Mouse (Mus musculus) hindbrain, embryonic 16.5 days (tissue): ENCODE results near the gene Gm9972. TPM values are rescaled to one million over a fixed set of nuclear protein-coding genes. Genes with fewer than 3 reads are reported as not detected.

Experiments
- ATAC-seq: fragments of 200-750 bp; cut with Nextera tagmentation; 2 replicates; pipeline ENCODE4 v1.8.0; 2017; ENCODE audit warnings: moderate TSS enrichment, moderate library complexity
- H3K27ac ChIP-seq: fragments of 300-500 bp; sonication (generic); 2 replicates; pipeline ENCODE4 v1.5.1; 2014; ENCODE audit warnings: low read depth, mild to moderate bottlenecking, control low read depth, low read length, moderate library complexity
- H3K27me3 ChIP-seq: fragments of 300-500 bp; sonication (generic); replicated peaks from 2 replicates; pipeline ENCODE4 v1.6.1; 2014; ENCODE audit warnings: low read length; ENCODE audit not compliant: control insufficient read depth, insufficient read depth
- H3K36me3 ChIP-seq: fragments of 300-500 bp; sonication (generic); 2 replicates; pipeline ENCODE4 v1.6.1; 2014; ENCODE audit warnings: mild to moderate bottlenecking, low read length, moderate library complexity, mixed read lengths; ENCODE audit not compliant: control insufficient read depth, insufficient read depth
- H3K4me1 ChIP-seq: fragments of 300-500 bp; sonication (generic); 2 replicates; pipeline ENCODE4 v1.6.1; 2014; ENCODE audit warnings: low read depth, low read length; ENCODE audit not compliant: control insufficient read depth, insufficient read depth
- H3K4me2 ChIP-seq: fragments of 300-500 bp; sonication (generic); 2 replicates; pipeline ENCODE4 v1.6.1; 2014; ENCODE audit warnings: mild to moderate bottlenecking, low read length, control low read depth, moderate library complexity
- H3K4me3 ChIP-seq: fragments of 300-500 bp; sonication (generic); 2 replicates; pipeline ENCODE4 v1.5.1; 2014; ENCODE audit warnings: mild to moderate bottlenecking, low read length, control low read depth, moderate library complexity
- H3K9ac ChIP-seq: fragments of 300-500 bp; sonication (generic); 2 replicates; pipeline ENCODE4 v1.6.1; 2014; ENCODE audit warnings: low read depth, mild to moderate bottlenecking, control low read depth, low read length, moderate library complexity
- H3K9me3 ChIP-seq: fragments of 300-500 bp; sonication (generic); 2 replicates; pipeline ENCODE4 v1.6.1; 2014; ENCODE audit warnings: mild to moderate bottlenecking, low read length, moderate library complexity; ENCODE audit not compliant: control insufficient read depth
- WGBS: fragments of 180-500 bp; shearing (Covaris S2); extraction: QIAGEN DNeasy Blood & Tissue Kit; methylation state at CpG from one replicate; pipeline ENCODE4 v1.1.7; 2014; 5-methylcytosine and 5-hydroxymethylcytosine counted together
- polyA plus RNA-seq: library from polyadenylated mRNA; unstranded; fragments of >200 nt; fragmentation: Nextera tagmentation; extraction: Ambion mirVana; gene quantifications from 2 replicates; pipeline ENCODE4 v1.2.1, GENCODE M21; 2015

The Gm9972 gene
- polyA plus RNA-seq = 0.16 TPM in 1 of 2 replicates, not detected in the other

GRCm38 (mm10) chr11:43035446-43035845, at the start of gene Gm9972:
Gm9972 (plus strand) TSS chr11:43035746.
- Histone ChIP-seq H3K4me1 (no peaks in the 10 kb centered on the region), H3K27me3 (no peaks in the 10 kb centered on the region), H3K36me3 (no peaks in the 10 kb centered on the region), H3K9me3 (no peaks in the 10 kb centered on the region), H3K9ac (no peak within 1 kb of the TSS), H3K27ac (no peak within 1 kb of the TSS), H3K4me3 (no peak within 1 kb of the TSS), H3K4me2 (no peak within 1 kb of the TSS)
- no peak for ATAC-seq

GRCm38 (mm10) chr11:42999188-42999587, 36.4 kb upstream of the Gm9972 start:
- H3K27ac ChIP-seq = no peak overlapping the region
- no peak overlapping the region for H3K4me2 ChIP-seq
- no peak for ATAC-seq
- no peak overlapping the region for H3K4me3 ChIP-seq
- H3K36me3 ChIP-seq = no peaks in the 10 kb centered on the region
- H3K27me3 ChIP-seq = no peaks in the 10 kb centered on the region
- H3K9me3 ChIP-seq = no peaks in the 10 kb centered on the region
- H3K4me1 ChIP-seq = no peaks in the 10 kb centered on the region
- WGBS = 65% methylated on average over 3 of the region's 3 CpGs
- H3K9ac ChIP-seq = no peak overlapping the region

GRCm38 (mm10) chr11:43011941-43012340, 23.6 kb upstream of the Gm9972 start:
- WGBS = 65% methylated on average over 2 of the region's 2 CpGs
- no peak overlapping the region for H3K27ac ChIP-seq
- peak; percentile 50; the same call in 1 of the 2 replicates for ATAC-seq

GRCm38 (mm10) chr11:43012980-43013379, 22.6 kb upstream of the Gm9972 start:
- no peak overlapping the region for H3K4me3 ChIP-seq
- no peak overlapping the region for H3K4me2 ChIP-seq
- no peaks in the 10 kb centered on the region for H3K4me1 ChIP-seq
- no peaks in the 10 kb centered on the region for H3K9me3 ChIP-seq
- H3K36me3 ChIP-seq = no peaks in the 10 kb centered on the region
- 60% methylated on average over 4 of the region's 4 CpGs for WGBS
- peak overlapping the region; percentile 13; the same call in 1 of the 2 replicates for H3K27ac ChIP-seq
- no peak for ATAC-seq
- H3K9ac ChIP-seq = no peak overlapping the region
- H3K27me3 ChIP-seq = no peaks in the 10 kb centered on the region

More at GRCm38 (mm10) chr11:43011941-43012340, 23.6 kb upstream of the Gm9972 start:
- H3K4me3 ChIP-seq = no peak overlapping the region
- no peak overlapping the region for H3K4me2 ChIP-seq
- H3K27me3 ChIP-seq = no peaks in the 10 kb centered on the region
- no peaks in the 10 kb centered on the region for H3K36me3 ChIP-seq
- H3K9me3 ChIP-seq = no peaks in the 10 kb centered on the region
- no peaks in the 10 kb centered on the region for H3K4me1 ChIP-seq
- H3K9ac ChIP-seq = no peak overlapping the region

GRCm38 (mm10) chr11:43023109-43023688, 12.3 kb upstream of the Gm9972 start:
- Histone ChIP-seq H3K9ac (no peak overlapping the region), H3K27ac (no peak overlapping the region), H3K4me2 (no peak overlapping the region), H3K4me3 (no peak overlapping the region), H3K9me3 (no peaks in the 10 kb centered on the region), H3K4me1 (no peaks in the 10 kb centered on the region), H3K27me3 (no peaks in the 10 kb centered on the region), H3K36me3 (no peaks in the 10 kb centered on the region)
- no peak for ATAC-seq

GRCm38 (mm10) chr11:43029813-43030212, 5.7 kb upstream of the Gm9972 start:
- H3K27me3 ChIP-seq = no peaks in the 10 kb centered on the region
- ATAC-seq = no peak
- WGBS = 89% methylated on average over 1 of the region's 1 CpGs
- H3K36me3 ChIP-seq = no peaks in the 10 kb centered on the region
- no peak overlapping the region for H3K4me3 ChIP-seq
- H3K27ac ChIP-seq = no peak overlapping the region
- H3K9me3 ChIP-seq = no peaks in the 10 kb centered on the region
- no peak overlapping the region for H3K4me2 ChIP-seq
- no peak overlapping the region for H3K9ac ChIP-seq
- H3K4me1 ChIP-seq = no peaks in the 10 kb centered on the region

- Histone ChIP-seq H3K27me3 (no peaks in the 10 kb centered on the region), H3K9ac (no peak overlapping the region), H3K9me3 (no peaks in the 10 kb centered on the region), H3K4me1 (no peaks in the 10 kb centered on the region), H3K36me3 (no peaks in the 10 kb centered on the region), H3K4me3 (no peak overlapping the region), H3K27ac (no peak overlapping the region), H3K4me2 (no peak overlapping the region)
- 80% methylated on average over 4 of the region's 4 CpGs for WGBS
- ATAC-seq = no peak
Measured at GRCm38 (mm10) chr11:43032141-43032540, 3.4 kb upstream of the Gm9972 start.

- no peaks in the 10 kb centered on the region for H3K27me3 ChIP-seq
- H3K4me2 ChIP-seq = no peak overlapping the region
- peak; percentile 60; the same call in 1 of the 2 replicates for ATAC-seq
- H3K36me3 ChIP-seq = no peaks in the 10 kb centered on the region
- no peak overlapping the region for H3K9ac ChIP-seq
- no peaks in the 10 kb centered on the region for H3K4me1 ChIP-seq
- H3K4me3 ChIP-seq = no peak overlapping the region
- H3K9me3 ChIP-seq = no peaks in the 10 kb centered on the region
- H3K27ac ChIP-seq = no peak overlapping the region
- WGBS = 88% methylated on average over 3 of the region's 3 CpGs
Measured at GRCm38 (mm10) chr11:43045871-43046548, 10.5 kb downstream of the Gm9972 start.

GRCm38 (mm10) chr11:43049363-43049762, 13.8 kb downstream of the Gm9972 start:
- Histone ChIP-seq H3K9ac (no peak overlapping the region), H3K4me2 (no peak overlapping the region), H3K4me1 (no peaks in the 10 kb centered on the region), H3K4me3 (no peak overlapping the region), H3K27me3 (no peaks in the 10 kb centered on the region), H3K36me3 (no peaks in the 10 kb centered on the region), H3K9me3 (no peaks in the 10 kb centered on the region), H3K27ac (no peak overlapping the region)
- no peak for ATAC-seq
- WGBS = 75% methylated on average over 1 of the region's 1 CpGs
